Mouse (Mus musculus) forebrain, embryonic 14.5 days (tissue): ENCODE results near the gene Notch3. TPM values are rescaled to one million over a fixed set of nuclear protein-coding genes. Genes with fewer than 3 reads are reported as not detected.

Experiments used
- ATAC-seq: fragments of 200-750 bp; cut with Nextera tagmentation; 2 replicates; pipeline ENCODE4 v1.8.0; 2017; ENCODE audit warnings: mild to moderate bottlenecking, moderate library complexity
- DNase-seq: peaks from one replicate; pipeline ENCODE4 v3.0.0-alpha.2; 2015; ENCODE audit warnings: low spot score
- H3K27ac ChIP-seq: fragments of 300-500 bp; sonication (generic); 2 replicates; pipeline ENCODE4 v1.5.1; 2014; ENCODE audit warnings: low read depth, mild to moderate bottlenecking, control low read depth, low read length, moderate library complexity
- H3K27me3 ChIP-seq: fragments of 300-500 bp; sonication (generic); replicated peaks from 2 replicates; pipeline ENCODE4 v1.6.1; 2014; ENCODE audit warnings: low read length, control low read depth, mixed read lengths; ENCODE audit not compliant: control insufficient read depth, insufficient read depth
- H3K36me3 ChIP-seq: fragments of 300-500 bp; sonication (generic); 2 replicates; pipeline ENCODE4 v1.6.1; 2014; ENCODE audit warnings: low read length, control low read depth; ENCODE audit not compliant: control insufficient read depth, insufficient read depth
- H3K4me1 ChIP-seq: fragments of 300-500 bp; sonication (generic); 2 replicates; pipeline ENCODE4 v1.6.1; 2014; ENCODE audit warnings: antibody characterized with exemption, low read length, control low read depth; ENCODE audit not compliant: control insufficient read depth, insufficient read depth
- H3K4me2 ChIP-seq: fragments of 300-500 bp; sonication (generic); 2 replicates; pipeline ENCODE4 v1.6.1; 2014; ENCODE audit warnings: mild to moderate bottlenecking, control low read depth, low read length
- H3K4me3 ChIP-seq: fragments of 300-500 bp; sonication (generic); 2 replicates; pipeline ENCODE4 v1.5.1; 2014; ENCODE audit warnings: low read depth, low read length, control low read depth
- H3K9ac ChIP-seq: fragments of 300-500 bp; sonication (generic); 2 replicates; pipeline ENCODE4 v1.6.1; 2014; ENCODE audit warnings: mild to moderate bottlenecking, low read length, control low read depth, moderate library complexity
- H3K9me3 ChIP-seq: fragments of 300-500 bp; sonication (generic); replicated peaks from 2 replicates; pipeline ENCODE4 v1.6.1; 2016; ENCODE audit warnings: low read length, control low read depth, mixed read lengths; ENCODE audit not compliant: control insufficient read depth
- WGBS: fragments of 180-500 bp; shearing (Covaris S2); extraction: QIAGEN DNeasy Blood & Tissue Kit; methylation state at CpG from one replicate; pipeline ENCODE4 v1.1.7; 2014; 5-methylcytosine and 5-hydroxymethylcytosine counted together
- polyA plus RNA-seq: library from polyadenylated mRNA; unstranded; fragments of >200 nt; fragmentation: Nextera tagmentation; extraction: Ambion mirVana; gene quantifications from 2 replicates; pipeline ENCODE4 v1.2.1, GENCODE M21; 2014

The Notch3 gene
- polyA plus RNA-seq, 1 experiment from 2014 or later: 6.0 TPM

GRCm38 (mm10) chr17:32075164-32075563 is 91.5 kb downstream of the Notch3 start:
- no peaks in the 10 kb centered on the region for H3K4me1 ChIP-seq
- no peaks in the 10 kb centered on the region for H3K27me3 ChIP-seq
- WGBS: 0% methylated on average over 2 of the region's 2 CpGs
- H3K4me2 ChIP-seq: no peak overlapping the region
- DNase-seq (peak; percentile 42), ATAC-seq (no peak)
- H3K9me3 ChIP-seq: no peaks in the 10 kb centered on the region
- no peak overlapping the region for H3K4me3 ChIP-seq
- H3K27ac ChIP-seq: no peak overlapping the region
- no peak overlapping the region for H3K9ac ChIP-seq
- no peaks in the 10 kb centered on the region for H3K36me3 ChIP-seq

- 63% methylated on average over 4 of the region's 4 CpGs for WGBS
- ATAC-seq: no peak
- no peak overlapping the region for H3K4me3 ChIP-seq
These were observed 92.0 kb downstream of the Notch3 start for GRCm38 (mm10) chr17:32074658-32075057.

GRCm38 (mm10) chr17:32073359-32073758 is 93.3 kb downstream of the Notch3 start:
- DNase-seq: peak; percentile 79
- Histone ChIP-seq H3K4me1 (no peaks in the 10 kb centered on the region), H3K9ac (no peak overlapping the region), H3K4me3 (no peak overlapping the region), H3K27ac (no peak overlapping the region), H3K4me2 (no peak overlapping the region), H3K36me3 (no peaks in the 10 kb centered on the region), H3K9me3 (no peaks in the 10 kb centered on the region), H3K27me3 (no peaks in the 10 kb centered on the region)
- ATAC-seq: peak; percentile 65
- WGBS: 5% methylated on average over 2 of the region's 2 CpGs

More at GRCm38 (mm10) chr17:32074658-32075057, 92.0 kb downstream of the Notch3 start:
- H3K4me2 ChIP-seq: no peak overlapping the region
- H3K27me3 ChIP-seq: no peaks in the 10 kb centered on the region
- H3K9ac ChIP-seq: no peak overlapping the region
- H3K36me3 ChIP-seq: no peaks in the 10 kb centered on the region
- no peak overlapping the region for H3K27ac ChIP-seq
- no peaks in the 10 kb centered on the region for H3K9me3 ChIP-seq
- no peaks in the 10 kb centered on the region for H3K4me1 ChIP-seq
- no peak for DNase-seq

Other genes with a start within 250 kb of the Notch3 start
- 29.0 and 29.5 TPM in 2 replicates for gene Rrp1b, start 130.8 kb downstream of the Notch3 start, polyA plus RNA-seq
- gene Hsf2bp, start 130.5 kb downstream of the Notch3 start, polyA plus RNA-seq: 0.33 and 0.62 TPM in 2 replicates
- not detected in 2 replicates for gene Ephx3, start 22.7 kb upstream of the Notch3 start, polyA plus RNA-seq
- 51.0 and 66.1 TPM in 2 replicates for gene Brd4, start 117.9 kb upstream of the Notch3 start, polyA plus RNA-seq
- gene Akap8, start 154.4 kb upstream of the Notch3 start, polyA plus RNA-seq: 33.9 and 40.1 TPM in 2 replicates
- gene Akap8l, start 183.8 kb upstream of the Notch3 start, polyA plus RNA-seq: 66.6 and 82.4 TPM in 2 replicates
- 29.2 and 35.6 TPM in 2 replicates for gene Wiz, start 222.6 kb upstream of the Notch3 start, polyA plus RNA-seq
- 0.52 and 1.2 TPM in 2 replicates for gene Rasal3, start 236.7 kb upstream of the Notch3 start, polyA plus RNA-seq